Mouse (Mus musculus): ENCODE data around the gene Med22.

- TF ChIP-seq POLR2A (IDR thresholded peaks at IDR 0.05; ENCODE audit: insufficient read length, low read depth) (no peak), POLR2AphosphoS2 (IDR thresholded peaks at IDR 0.05; ENCODE audit: insufficient read length, low read depth) (no peak), TCF12 (IDR thresholded peaks at IDR 0.05; ENCODE audit: insufficient read depth, poor library complexity, severe bottlenecking) (no peak), MAX (IDR thresholded peaks at IDR 0.05; ENCODE audit: low read depth) (no peak), REST (IDR thresholded peaks at IDR 0.05; ENCODE audit: insufficient read depth, insufficient read length) (no peak), MYOG (IDR thresholded peaks at IDR 0.05; ENCODE audit: control insufficient read depth in 1 of 3, insufficient read depth in 1 of 3, insufficient read length in 2 of 3, low read depth in 2 of 3) (no peak), TCF3 (IDR thresholded peaks at IDR 0.05; ENCODE audit: insufficient read length, low read depth) (no peak), USF1 (IDR thresholded peaks at IDR 0.05; ENCODE audit: low read depth) (no peak), CEBPB (IDR thresholded peaks at IDR 0.05; ENCODE audit: insufficient read depth, poor library complexity, severe bottlenecking) (no peak), MYOD1 (IDR thresholded peaks at IDR 0.05; ENCODE audit: control insufficient read depth in 1 of 3, insufficient read length in 2 of 3, low read depth in 2 of 3) (no peak)
Observed at GRCm38 (mm10) chr2:26901834-26902400, 8.6 kb downstream of the Med22 start.
